Mouse (Mus musculus) spleen, adult 2 months (tissue): Measurements from ENCODE around the gene Sh3d21. TPM values are rescaled to one million over a fixed set of nuclear protein-coding genes. Genes with fewer than 3 reads are reported as not detected.

ENCODE experiments used
- DNase-seq, 2 experiments: peaks; one replicate each; pipeline versions ENCODE4 v3.0.0 to v3.0.0-alpha.2; 2012 to 2021; ENCODE audit warnings: low spot score in 2 of 2, low read depth in 1 of 2
- H3K27ac ChIP-seq: fragments of 200-500 bp; 2 replicates; pipeline ENCODE4 v1.5.1; 2012; ENCODE audit warnings: low read length, inconsistent platforms; ENCODE audit not compliant: insufficient read depth
- H3K27me3 ChIP-seq: fragments of 200-500 bp; 2 replicates; pipeline ENCODE4 v1.6.1; 2012; ENCODE audit warnings: mild to moderate bottlenecking, moderate library complexity, low read length, inconsistent platforms; ENCODE audit not compliant: control insufficient read depth, insufficient read depth
- H3K36me3 ChIP-seq: fragments of 200-500 bp; 2 replicates; pipeline ENCODE4 v1.6.1; 2012; ENCODE audit warnings: mild to moderate bottlenecking, low read length, inconsistent platforms; ENCODE audit not compliant: control insufficient read depth, insufficient read depth
- H3K4me1 ChIP-seq: fragments of 200-500 bp; 2 replicates; pipeline ENCODE4 v1.6.1; 2011; ENCODE audit warnings: inconsistent platforms; ENCODE audit not compliant: control insufficient read depth, insufficient read depth, insufficient read length
- H3K4me3 ChIP-seq: fragments of 200-500 bp; 2 replicates; pipeline ENCODE4 v1.5.1; 2011; ENCODE audit warnings: mild to moderate bottlenecking, inconsistent platforms; ENCODE audit not compliant: insufficient read depth, insufficient read length; ENCODE audit errors: extremely low read depth
- CTCF ChIP-seq: fragments of 200-500 bp; IDR thresholded peaks from 2 replicates; pipeline ENCODE4 v1.5.1; 2011; ENCODE audit warnings: mild to moderate bottlenecking, inconsistent platforms; ENCODE audit not compliant: insufficient read depth, insufficient read length, insufficient replicate concordance; ENCODE audit errors: extremely low read depth
- POLR2A ChIP-seq: fragments of 200-500 bp; IDR thresholded peaks from 2 replicates; pipeline ENCODE4 v1.6.1; 2011; ENCODE audit warnings: low read depth, low read length, inconsistent platforms
- WGBS: fragments of 180-500 bp; shearing (Covaris S2); methylation state at CpG from one replicate; pipeline ENCODE4 v1.1.7; 2018; 5-methylcytosine and 5-hydroxymethylcytosine counted together
- polyA plus RNA-seq: library from polyadenylated mRNA; depleted of rRNA; stranded (reverse); fragments of >200 nt; gene quantifications from 2 replicates; pipeline ENCODE4 v1.2.3, GENCODE M21; 2012

Sh3d21 gene
- polyA plus RNA-seq, 1 experiment, result 0.54 TPM

DNA sequence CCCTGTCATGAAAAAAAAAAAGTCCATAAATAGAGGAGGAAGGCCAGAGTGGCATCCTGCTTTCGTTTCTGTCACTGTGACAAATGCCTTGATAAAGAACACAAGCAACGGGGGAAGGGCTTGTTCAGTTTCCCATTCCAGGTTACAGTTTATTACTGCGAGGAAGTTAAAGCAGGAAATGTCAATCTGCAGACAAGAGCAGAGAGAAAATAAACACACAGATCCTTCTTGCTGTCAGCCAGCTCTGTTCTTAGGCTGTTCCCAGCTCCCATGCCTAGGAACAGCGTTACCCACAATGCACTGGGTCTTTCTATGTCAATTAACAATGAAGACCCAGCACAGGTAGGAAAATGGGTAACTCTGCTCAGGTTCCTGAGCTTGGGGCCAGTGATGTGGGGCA, 8.1 kb downstream of the Sh3d21 start:
- H3K4me1 ChIP-seq, result no peaks in the 10 kb centered on the region; the same call in 1 of the 2 replicates
- TF ChIP-seq POLR2A (no peak), CTCF (no peak)
- 27% methylated on average over 4 of the region's 4 CpGs for WGBS
- H3K4me3 ChIP-seq, result no peak overlapping the region
- no peaks in the 10 kb centered on the region for H3K36me3 ChIP-seq
- DNase-seq, result no peak
- peak overlapping the region; percentile 21 for H3K27ac ChIP-seq
- H3K27me3 ChIP-seq, result no peaks in the 10 kb centered on the region

DNA sequence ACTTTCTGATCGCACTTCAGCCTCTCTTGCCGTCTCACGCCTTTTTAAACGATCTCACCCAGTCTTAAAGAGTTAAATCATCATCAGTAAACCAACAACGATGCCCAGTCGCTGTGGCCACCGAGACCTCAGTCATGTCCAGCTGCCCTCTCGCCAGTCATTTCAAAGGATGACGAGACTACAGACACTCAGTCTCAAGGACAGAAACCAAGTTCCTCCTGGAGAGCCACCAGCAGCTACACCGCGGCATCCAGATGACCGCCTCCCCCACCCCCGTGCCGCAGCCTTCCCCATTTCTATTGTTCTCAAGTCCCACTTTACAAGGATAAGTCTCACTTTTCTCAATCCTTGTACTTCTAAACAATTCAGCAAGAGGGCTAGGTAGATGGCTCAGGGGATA, 10.4 kb downstream of the Sh3d21 start:
- H3K27me3 ChIP-seq, result no peaks in the 10 kb centered on the region
- H3K4me1 ChIP-seq, result peaks cover 6% of the 10 kb centered on the region
- no peak overlapping the region for H3K4me3 ChIP-seq
- no peak for TF ChIP-seq POLR2A
- no peak for TF ChIP-seq CTCF
- no peak overlapping the region for H3K27ac ChIP-seq
- DNase-seq, result no peak
- 80% methylated on average over 14 of the region's 14 CpGs for WGBS
- no peaks in the 10 kb centered on the region for H3K36me3 ChIP-seq

DNA sequence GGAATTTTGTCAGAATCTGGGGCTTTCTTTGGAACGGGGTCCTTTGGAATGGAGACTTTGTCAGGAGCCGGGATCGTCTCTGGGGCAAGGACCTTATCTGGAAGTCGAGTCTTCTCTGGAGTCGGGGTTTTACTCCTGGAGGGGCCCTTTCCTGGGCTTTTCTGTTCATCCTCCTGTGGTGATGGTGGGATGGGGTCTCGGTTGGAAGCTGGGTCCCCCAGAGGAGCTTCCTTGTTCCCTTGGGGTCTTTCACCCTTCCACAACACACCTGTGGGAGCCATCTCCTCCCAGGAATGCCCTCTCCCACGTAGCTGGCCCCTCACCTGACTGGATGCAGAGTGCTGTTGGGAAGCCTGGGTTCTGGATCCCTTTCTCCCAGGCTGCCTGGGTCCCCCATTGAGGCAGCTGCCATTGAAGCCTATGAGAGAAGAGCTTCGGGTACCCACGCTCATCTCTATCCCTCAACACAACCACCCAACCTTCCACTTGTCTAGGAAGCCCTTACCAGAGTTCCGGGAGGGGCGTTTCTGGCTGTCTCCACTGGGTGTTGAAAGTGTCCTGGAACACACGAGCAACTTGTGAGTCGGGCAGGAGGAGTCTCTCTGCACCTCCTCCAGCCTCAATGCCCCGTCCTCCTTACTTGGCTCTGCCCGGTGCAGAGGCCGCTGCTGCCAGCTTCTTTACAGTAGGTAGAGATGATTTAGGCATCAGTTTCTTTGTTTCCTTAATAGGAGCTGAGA, 11.4 kb downstream of the Sh3d21 start:
- 88% methylated on average over 16 of the region's 16 CpGs for WGBS
- H3K4me1 ChIP-seq, result peaks cover 6% of the 10 kb centered on the region
- H3K4me3 ChIP-seq, result no peak overlapping the region
- no peaks in the 10 kb centered on the region for H3K36me3 ChIP-seq
- no peak for TF ChIP-seq POLR2A
- no peak for TF ChIP-seq CTCF
- no peaks in the 10 kb centered on the region for H3K27me3 ChIP-seq
- no peak overlapping the region for H3K27ac ChIP-seq
- no peak for DNase-seq

DNA sequence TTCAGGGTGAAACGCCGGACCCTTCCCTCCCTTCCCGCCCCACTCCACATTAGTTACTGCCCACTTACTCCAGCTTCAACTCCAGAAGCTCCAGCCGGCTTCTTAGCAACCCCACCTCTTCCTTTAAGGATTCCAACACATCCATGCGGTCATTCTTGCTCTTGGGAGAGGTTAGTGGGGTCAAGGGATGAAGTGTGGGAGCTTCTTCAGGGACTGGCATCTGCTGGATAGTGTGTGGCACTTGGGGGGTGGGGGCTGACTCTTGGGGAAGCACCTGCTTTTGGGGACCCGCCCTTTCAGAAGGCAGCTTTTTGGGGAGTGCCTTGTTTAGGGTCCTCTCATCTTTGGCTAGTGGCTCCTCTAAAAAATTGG, 12.4 kb downstream of the Sh3d21 start:
- H3K36me3 ChIP-seq, result no peaks in the 10 kb centered on the region
- H3K27ac ChIP-seq, result no peak overlapping the region
- DNase-seq, result no peak
- peaks cover 6% of the 10 kb centered on the region for H3K4me1 ChIP-seq
- H3K4me3 ChIP-seq, result no peak overlapping the region
- no peaks in the 10 kb centered on the region for H3K27me3 ChIP-seq
- no peak for TF ChIP-seq POLR2A
- no peak for TF ChIP-seq CTCF
- 88% methylated on average over 6 of the region's 6 CpGs for WGBS

DNA sequence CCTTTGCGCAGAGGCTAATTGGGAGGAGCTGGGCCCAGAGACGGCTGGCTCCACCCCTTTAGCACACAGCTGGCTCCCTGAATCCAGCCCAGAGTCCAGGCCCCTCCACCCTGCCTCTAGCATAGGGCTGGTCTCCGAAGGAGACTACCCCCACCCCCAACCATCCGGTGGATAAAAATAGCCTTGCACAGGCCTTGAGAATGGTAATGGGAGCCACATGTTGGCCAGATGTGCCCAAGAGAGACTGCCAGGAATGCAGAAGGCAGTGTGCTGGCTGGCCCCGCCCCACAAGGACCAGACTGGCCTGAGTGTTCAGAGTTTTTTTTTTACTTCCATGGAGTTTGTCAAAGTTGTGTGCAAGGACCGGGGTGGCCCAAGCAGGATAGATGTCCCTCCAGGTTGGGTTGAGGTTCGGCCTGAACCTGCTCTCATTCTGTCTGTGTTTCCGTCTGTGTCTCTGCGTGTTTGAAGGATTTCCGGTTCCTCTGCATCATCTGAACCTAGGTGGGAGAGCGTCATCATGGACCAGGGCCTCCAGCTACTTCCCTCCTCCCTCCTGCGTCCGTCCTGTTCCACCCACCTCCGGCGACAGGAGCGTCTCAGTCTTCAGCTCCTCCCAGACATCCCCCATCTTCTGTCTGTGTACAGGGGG, 12.9 kb downstream of the Sh3d21 start:
- Histone ChIP-seq H3K4me1 (peaks cover 6% of the 10 kb centered on the region), H3K27ac (no peak overlapping the region), H3K4me3 (no peak overlapping the region), H3K36me3 (no peaks in the 10 kb centered on the region), H3K27me3 (no peaks in the 10 kb centered on the region)
- TF ChIP-seq CTCF, result no peak
- TF ChIP-seq POLR2A, result no peak
- no peak for DNase-seq
- 78% methylated on average over 16 of the region's 16 CpGs for WGBS

DNA sequence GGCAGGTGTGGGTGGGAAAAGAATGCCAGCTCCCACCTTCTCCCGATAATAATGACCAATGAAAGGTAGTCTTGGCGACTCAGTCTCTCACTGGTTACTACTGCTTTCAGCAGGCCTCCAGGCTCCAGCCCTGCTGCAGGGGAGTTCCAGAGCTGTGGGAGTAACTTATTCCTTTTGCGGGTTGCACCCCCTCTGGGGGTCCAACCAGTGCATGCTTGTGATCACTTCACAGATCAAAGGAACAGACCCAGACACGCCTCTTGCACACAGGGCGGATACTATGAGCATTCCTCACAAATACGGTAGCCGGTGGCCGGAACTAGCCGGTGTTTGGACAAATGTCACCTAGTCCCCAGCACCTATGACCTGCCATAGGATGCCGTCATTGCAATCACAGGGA, 13.5 kb downstream of the Sh3d21 start:
- H3K4me1 ChIP-seq, result peaks cover 6% of the 10 kb centered on the region; the same call in 1 of the 2 replicates
- TF ChIP-seq POLR2A, result no peak
- TF ChIP-seq CTCF, result no peak
- no peaks in the 10 kb centered on the region for H3K36me3 ChIP-seq
- H3K27ac ChIP-seq, result peak overlapping the region; percentile 59; the same call in 1 of the 2 replicates
- H3K4me3 ChIP-seq, result no peak overlapping the region
- DNase-seq, result no peak
- no peaks in the 10 kb centered on the region for H3K27me3 ChIP-seq
- WGBS, result 85% methylated on average over 10 of the region's 10 CpGs
